Mouse (Mus musculus) skeletal muscle tissue, adult 2 months (tissue): ENCODE measurements around the gene Atp8b3.
A peak's percentile ranks its signal among the peaks of the same experiment; 100 is the strongest.

Experiments used
- DNase-seq: peaks from one replicate; pipeline ENCODE4 v3.0.0-alpha.2; 2012; ENCODE audit warnings: low read depth, low spot score

The Atp8b3 gene

GRCm38 (mm10) chr10:80523299-80523698, 15.6 kb downstream of the Atp8b3 start:
- no peak for DNase-seq

DNA sequence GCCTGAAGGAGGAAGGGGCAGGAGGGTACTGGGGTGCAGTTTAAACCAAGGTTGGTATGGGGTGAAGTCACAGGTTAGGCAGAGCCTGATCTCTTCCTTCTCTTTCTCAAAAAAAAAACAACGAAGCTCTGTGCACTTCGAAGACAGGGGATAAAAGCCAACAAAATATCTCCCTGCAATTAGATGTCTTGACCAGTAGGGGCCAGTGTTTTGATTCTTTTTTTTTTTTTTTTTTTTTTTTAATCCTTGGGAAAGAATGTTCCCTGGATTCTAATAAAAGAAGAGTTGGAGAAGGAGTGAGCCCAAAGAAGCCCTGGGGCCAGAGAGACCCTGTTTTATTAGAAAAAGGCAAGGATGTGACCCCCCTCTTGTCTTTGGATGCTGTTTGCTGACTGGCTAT, 19.6 kb downstream of the Atp8b3 start:
- no peak for DNase-seq

- no peak for DNase-seq
Observed at GRCm38 (mm10) chr10:80513739-80514138, 25.2 kb downstream of the Atp8b3 start.

GRCm38 (mm10) chr10:80510273-80510660, 28.7 kb downstream of the Atp8b3 start:
- DNase-seq: no peak

GRCm38 (mm10) chr10:80509412-80510272, 29.3 kb downstream of the Atp8b3 start:
- DNase-seq: peak; percentile 60

GRCm38 (mm10) chr10:80506222-80506621, 32.7 kb downstream of the Atp8b3 start:
- peak; percentile 29 for DNase-seq

GRCm38 (mm10) chr10:80504724-80505123, 34.2 kb downstream of the Atp8b3 start:
- DNase-seq: no peak

DNA sequence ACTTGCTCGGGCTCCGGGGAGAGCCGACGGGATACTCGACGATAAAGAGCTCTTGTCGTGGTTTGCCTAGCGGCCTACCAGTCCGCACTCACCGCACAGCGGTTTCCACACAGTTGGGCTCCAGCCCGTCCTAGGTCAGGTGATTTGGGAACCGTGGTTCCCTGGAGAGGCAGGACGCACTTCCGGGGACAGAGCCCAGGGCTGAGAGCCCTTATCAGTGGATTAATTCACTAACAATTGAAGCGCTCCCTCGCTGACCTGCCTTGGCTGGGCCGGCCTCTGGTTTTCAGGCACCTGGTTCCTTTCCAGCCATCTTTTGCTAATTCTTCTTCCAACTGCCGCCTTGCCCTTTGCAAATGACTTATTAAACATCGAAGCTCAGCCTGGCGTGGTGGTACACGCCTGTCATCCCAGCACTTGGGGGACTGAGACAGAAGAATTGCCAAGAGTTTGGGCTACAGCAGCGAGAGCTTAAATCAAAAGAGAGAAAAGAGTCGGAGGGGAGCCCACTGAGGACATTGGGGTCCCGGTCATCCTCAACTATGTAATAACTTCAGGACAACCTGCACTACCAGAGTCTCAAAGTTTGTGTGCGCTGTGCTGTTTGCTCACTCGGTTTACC, 35.2 kb downstream of the Atp8b3 start:
- no peak for DNase-seq

GRCm38 (mm10) chr10:80502819-80503314, 36.1 kb downstream of the Atp8b3 start:
- DNase-seq: no peak

DNA sequence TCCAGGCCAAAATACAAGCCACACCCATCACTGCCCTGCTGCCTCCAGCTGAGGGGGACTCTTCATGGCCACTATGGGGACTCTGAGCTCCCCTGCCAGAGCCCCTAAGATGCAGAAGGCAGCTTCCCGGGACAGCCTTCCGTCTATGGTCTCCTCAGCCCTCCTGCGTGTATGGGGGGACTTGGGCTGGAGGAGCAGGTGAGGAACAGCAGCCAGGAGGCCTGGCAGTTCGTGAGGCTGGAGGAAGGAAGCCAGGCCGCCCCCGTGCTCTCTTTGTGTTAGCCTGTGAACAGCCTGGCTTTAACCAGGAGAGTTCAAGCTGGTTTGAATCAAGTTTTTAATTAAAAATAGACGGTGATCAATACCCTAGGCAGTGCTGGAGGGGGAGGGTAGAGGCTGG, 36.6 kb downstream of the Atp8b3 start:
- no peak for DNase-seq

DNA sequence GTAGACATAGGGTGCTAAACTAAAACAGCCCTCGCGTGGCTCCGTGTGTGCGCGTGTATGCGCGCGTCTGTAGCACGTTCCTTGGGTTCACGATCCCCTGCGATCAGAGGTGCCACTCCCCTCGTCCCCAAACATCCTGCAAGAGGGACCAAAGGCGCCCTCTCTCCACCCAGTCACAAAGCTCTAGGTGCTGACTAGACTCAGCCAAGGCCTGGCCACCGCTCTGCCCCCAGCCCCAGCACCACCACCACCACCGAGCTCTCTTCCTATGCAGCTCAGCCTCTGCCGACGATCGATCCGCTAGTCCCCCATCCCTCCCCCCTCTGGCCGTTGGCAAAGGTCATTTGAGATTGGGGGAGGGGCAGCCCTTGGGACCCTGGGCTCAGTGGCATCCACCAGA, 42.5 kb downstream of the Atp8b3 start:
- no peak for DNase-seq

- no peak for DNase-seq
Observed at GRCm38 (mm10) chr10:80495901-80496300, 43.0 kb downstream of the Atp8b3 start.

- DNase-seq: no peak
Observed at GRCm38 (mm10) chr10:80494732-80495131, 44.2 kb downstream of the Atp8b3 start, which contains the start of gene Onecut3. Gene Onecut3 (plus strand): TSS chr10:80494835.

DNA sequence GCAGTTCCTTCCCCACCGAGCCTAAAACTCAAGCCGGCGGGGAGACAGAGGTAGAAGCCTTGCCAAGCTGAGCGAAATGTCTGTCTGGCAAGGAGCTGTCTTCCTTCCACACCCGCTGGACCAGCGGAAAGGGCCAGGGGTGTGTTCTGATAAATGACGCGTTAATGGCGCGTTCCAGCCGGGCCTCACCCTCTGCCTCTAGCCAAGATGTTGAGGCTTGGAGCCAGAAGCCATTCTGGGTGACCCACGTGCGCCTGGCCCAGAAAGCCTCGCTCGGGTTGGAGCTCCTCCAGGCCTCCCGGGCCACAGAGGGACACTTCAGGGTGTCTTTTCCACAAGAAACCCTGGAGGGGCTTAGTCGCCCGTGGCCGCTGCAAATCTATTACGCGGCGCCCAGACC, 48.9 kb downstream of the Atp8b3 start:
- peak; percentile 65 for DNase-seq

DNA sequence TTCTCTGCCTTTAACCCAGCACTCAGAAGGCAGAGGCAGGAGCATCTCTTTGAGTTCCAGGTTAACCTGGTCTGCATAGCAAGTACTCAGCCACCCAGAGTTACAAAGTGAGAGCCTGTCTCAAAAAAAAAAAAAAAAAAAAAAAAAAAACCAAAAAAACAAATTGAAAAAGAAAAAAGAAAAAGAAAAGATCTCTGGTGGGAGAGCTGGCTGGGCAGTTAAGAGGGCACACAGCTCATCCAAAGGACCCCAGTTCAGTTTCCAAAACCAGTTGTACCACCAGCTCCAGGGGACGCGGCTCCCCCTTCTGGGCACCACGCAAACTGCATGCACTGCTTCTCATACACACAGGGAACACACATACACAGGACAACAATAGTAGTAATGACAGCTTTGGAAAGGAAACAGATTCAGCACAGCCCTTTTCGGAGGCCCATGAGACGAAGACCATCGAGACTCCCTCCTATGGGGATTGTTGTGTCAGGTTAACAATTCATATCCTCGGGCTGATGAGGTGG, 52.0 kb downstream of the Atp8b3 start:
- no peak for DNase-seq

DNA sequence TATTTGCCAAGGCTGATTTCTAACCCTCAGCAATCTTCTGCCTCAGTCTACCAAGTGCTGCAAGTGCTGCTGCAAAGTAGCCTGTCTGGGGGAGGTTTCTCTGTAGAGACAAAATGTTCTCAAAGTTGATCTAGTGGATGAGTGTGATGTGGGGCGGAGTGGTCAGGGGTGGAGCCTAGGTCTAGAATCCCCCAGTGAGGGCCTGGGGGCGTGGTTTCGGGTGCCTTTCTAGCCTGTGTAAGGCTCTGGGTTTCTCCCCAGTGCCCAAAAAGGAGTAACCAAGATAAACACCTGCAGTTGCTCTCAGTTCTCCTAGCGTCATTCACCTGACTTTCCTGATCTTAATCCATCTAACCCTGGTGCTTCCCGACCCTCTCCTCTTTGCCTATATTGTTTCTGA, 57.9 kb downstream of the Atp8b3 start:
- DNase-seq: no peak

DNA sequence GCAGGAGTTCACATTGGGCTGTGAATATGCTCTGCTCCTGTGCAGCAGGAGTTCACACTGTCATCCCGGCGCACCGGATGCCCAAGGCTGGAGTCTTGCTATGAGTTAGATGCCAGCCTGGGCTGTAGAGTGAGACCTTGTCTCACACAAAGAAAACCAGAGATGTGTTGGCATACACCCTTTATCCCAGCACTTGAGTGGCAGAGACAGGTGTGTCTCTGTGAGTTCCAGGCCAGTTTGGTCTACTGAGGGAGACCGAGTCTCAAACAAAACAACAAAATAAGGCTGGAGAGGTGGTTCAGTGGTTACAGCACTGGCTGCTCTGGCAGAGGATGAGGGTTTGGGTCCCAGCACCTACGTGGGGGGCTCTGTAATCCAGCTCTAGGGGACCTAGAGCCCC, 60.4 kb downstream of the Atp8b3 start:
- DNase-seq: no peak

DNA sequence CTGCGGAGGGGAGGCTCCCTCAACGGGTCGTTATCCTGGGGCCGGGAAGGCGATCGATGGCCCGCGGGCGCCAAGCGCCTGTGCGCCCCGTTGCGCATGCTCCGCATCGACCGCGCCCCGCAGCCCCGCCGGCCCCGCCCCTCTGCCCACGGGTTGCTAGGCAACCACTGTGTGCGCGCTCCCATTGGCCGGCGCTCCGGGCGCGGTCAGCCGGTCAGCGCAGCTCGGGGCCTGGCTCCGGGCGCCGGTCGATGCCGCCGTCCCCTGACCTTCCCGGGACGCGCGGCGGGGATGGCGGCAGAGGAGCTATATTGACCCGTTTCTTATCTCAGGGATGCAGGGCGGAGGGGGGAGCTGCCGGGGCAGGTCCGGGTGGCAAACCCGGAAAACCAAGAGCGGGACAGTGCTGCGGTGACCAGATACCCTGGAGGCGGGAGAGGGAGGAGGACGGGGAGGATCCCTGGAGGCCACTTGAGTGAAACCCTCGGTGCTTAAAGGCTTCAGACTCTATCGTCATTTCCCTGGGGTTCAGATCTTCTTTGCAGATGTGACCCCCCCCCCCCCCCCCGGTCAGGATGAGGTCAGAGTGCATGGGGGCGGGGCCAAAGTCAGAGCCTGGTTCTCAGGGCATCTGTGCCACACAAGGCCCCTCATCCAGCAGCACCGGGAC, 63.5 kb downstream of the Atp8b3 start:
- peak; percentile 86 for DNase-seq
